Mouse (Mus musculus) heart, embryonic 14.5 days (tissue): ENCODE measurements around the gene Plac9a. TPM values are rescaled to one million over a fixed set of nuclear protein-coding genes. Genes with fewer than 3 reads are reported as not detected.
"Not testable (repeated sequence)": the region's sequence is repeated elsewhere in the genome, so short reads cannot be mapped to it uniquely, and the experiment has no call there.

Source experiments
- ATAC-seq: fragments of 200-750 bp; cut with Nextera tagmentation; 2 replicates; pipeline ENCODE4 v1.8.0; 2017; ENCODE audit warnings: low read depth, moderate TSS enrichment; ENCODE audit not compliant: insufficient number of reproducible peaks, insufficient read depth, low FRiP score
- H3K27ac ChIP-seq, 2 experiments: fragments of 200-500 bp in 1 of 2; fragments of 300-500 bp in 1 of 2; sonication (generic) in 1 of 2; replicated peaks in 1 of 2; 2 replicates each; pipeline ENCODE4 v1.5.1; 2012 to 2014; ENCODE audit warnings: low read depth in 2 of 2, low read length in 2 of 2, control low read depth in 1 of 2, mild to moderate bottlenecking in 1 of 2, mixed read lengths in 1 of 2; ENCODE audit not compliant: control insufficient read depth in 1 of 2, insufficient read depth in 1 of 2
- H3K27me3 ChIP-seq: fragments of 300-500 bp; sonication (generic); 2 replicates; pipeline ENCODE4 v1.6.1; 2014; ENCODE audit warnings: mild to moderate bottlenecking, low read length, control low read depth; ENCODE audit not compliant: control insufficient read depth, insufficient read depth
- H3K36me3 ChIP-seq: fragments of 300-500 bp; sonication (generic); 2 replicates; pipeline ENCODE4 v1.6.1; 2014; ENCODE audit warnings: mild to moderate bottlenecking, control low read depth, low read length, mixed read lengths; ENCODE audit not compliant: control insufficient read depth, insufficient read depth
- H3K4me1 ChIP-seq, 2 experiments: fragments of 200-500 bp in 1 of 2; fragments of 300-500 bp in 1 of 2; sonication (generic) in 1 of 2; 2 replicates each; pipeline ENCODE4 v1.6.1; 2012 to 2014; ENCODE audit warnings: low read length in 2 of 2, control low read depth in 1 of 2, mixed read lengths in 1 of 2; ENCODE audit not compliant: control insufficient read depth in 2 of 2, insufficient read depth in 2 of 2
- H3K4me2 ChIP-seq: fragments of 300-500 bp; sonication (generic); 2 replicates; pipeline ENCODE4 v1.6.1; 2014; ENCODE audit warnings: mild to moderate bottlenecking, low read length
- H3K4me3 ChIP-seq, 2 experiments: fragments of 200-500 bp in 1 of 2; fragments of 300-500 bp in 1 of 2; sonication (generic) in 1 of 2; 2 replicates each; pipeline ENCODE4 v1.5.1; 2012 to 2014; ENCODE audit warnings: low read length in 2 of 2, mild to moderate bottlenecking in 2 of 2, control low read depth in 1 of 2, low read depth in 1 of 2, moderate library complexity in 1 of 2; ENCODE audit not compliant: control insufficient read depth in 1 of 2, insufficient read depth in 1 of 2
- H3K9ac ChIP-seq: fragments of 300-500 bp; sonication (generic); 2 replicates; pipeline ENCODE4 v1.6.1; 2014; ENCODE audit warnings: mild to moderate bottlenecking, low read length
- H3K9me3 ChIP-seq: fragments of 300-500 bp; sonication (generic); 2 replicates; pipeline ENCODE4 v1.6.1; 2016; ENCODE audit warnings: low read length, control low read depth; ENCODE audit not compliant: control insufficient read depth
- whole genome bisulfite sequencing: fragments of 180-500 bp; shearing (Covaris S2); extraction: QIAGEN DNeasy Blood & Tissue Kit; methylation state at CpG from one replicate; pipeline ENCODE4 v1.1.7; 2014; 5-methylcytosine and 5-hydroxymethylcytosine counted together
- polyA plus RNA-seq: library from polyadenylated mRNA; unstranded; fragments of >200 nt; fragmentation: Nextera tagmentation; extraction: Ambion mirVana; gene quantifications from 2 replicates; pipeline ENCODE4 v1.2.1, GENCODE M21; 2014

Plac9a gene
- polyA plus RNA-seq, 1 experiment from 2014 or later, result not detected

GRCm38 (mm10) chr14:25907272-25907671, 4.4 kb upstream of the Plac9a start:
- not testable (repeated sequence) for H3K9me3 ChIP-seq, H3K4me1 ChIP-seq, H3K27ac ChIP-seq, H3K4me3 ChIP-seq, H3K9ac ChIP-seq, ATAC-seq, H3K36me3 ChIP-seq, H3K27me3 ChIP-seq, H3K4me2 ChIP-seq
- no CpG with 5 or more reads among the region's 9 CpGs for WGBS

GRCm38 (mm10) chr14:25905243-25905642, 2.3 kb upstream of the Plac9a start:
- H3K9ac ChIP-seq, H3K9me3 ChIP-seq, H3K27me3 ChIP-seq, H3K4me2 ChIP-seq, H3K36me3 ChIP-seq, H3K27ac ChIP-seq, H3K4me3 ChIP-seq, H3K4me1 ChIP-seq, ATAC-seq: not testable (repeated sequence)
- WGBS, result no CpG with 5 or more reads among the region's 5 CpGs

- H3K36me3 ChIP-seq, H3K4me2 ChIP-seq, ATAC-seq, H3K27ac ChIP-seq, H3K4me3 ChIP-seq, H3K4me1 ChIP-seq, H3K27me3 ChIP-seq, H3K9ac ChIP-seq, H3K9me3 ChIP-seq: not testable (repeated sequence)
- WGBS, result no CpG with 5 or more reads among the region's 7 CpGs
These were observed 7.2 kb downstream of the Plac9a start for GRCm38 (mm10) chr14:25895686-25896085.

GRCm38 (mm10) chr14:25894566-25894965, 8.3 kb downstream of the Plac9a start:
- not testable (repeated sequence) for H3K27ac ChIP-seq, H3K36me3 ChIP-seq, H3K4me3 ChIP-seq, H3K4me1 ChIP-seq, ATAC-seq, H3K9ac ChIP-seq, H3K9me3 ChIP-seq, H3K27me3 ChIP-seq, H3K4me2 ChIP-seq
- no CpG with 5 or more reads among the region's 3 CpGs for WGBS

- no CpG with 5 or more reads among the region's 12 CpGs for WGBS
- H3K27me3 ChIP-seq, H3K4me2 ChIP-seq, H3K9me3 ChIP-seq, ATAC-seq, H3K4me1 ChIP-seq, H3K36me3 ChIP-seq, H3K9ac ChIP-seq, H3K27ac ChIP-seq, H3K4me3 ChIP-seq: not testable (repeated sequence)
These were observed 17.0 kb downstream of the Plac9a start for GRCm38 (mm10) chr14:25885886-25886285.

GRCm38 (mm10) chr14:25881769-25882168, 21.1 kb downstream of the Plac9a start:
- no CpG with 5 or more reads among the region's 9 CpGs for WGBS
- H3K36me3 ChIP-seq, H3K9ac ChIP-seq, H3K4me2 ChIP-seq, H3K9me3 ChIP-seq, H3K4me3 ChIP-seq, H3K27ac ChIP-seq, ATAC-seq, H3K4me1 ChIP-seq, H3K27me3 ChIP-seq: not testable (repeated sequence)

GRCm38 (mm10) chr14:25876640-25877039, 26.3 kb downstream of the Plac9a start:
- H3K4me2 ChIP-seq, H3K9me3 ChIP-seq, H3K9ac ChIP-seq, H3K4me3 ChIP-seq, H3K27ac ChIP-seq, H3K27me3 ChIP-seq, ATAC-seq: not testable (repeated sequence)
- WGBS, result no CpG with 5 or more reads among the region's 7 CpGs
- Histone ChIP-seq H3K4me1 (peaks cover 18 to 21% of the 10 kb centered on the region in 2 experiments), H3K36me3 (peaks cover 14% of the 10 kb centered on the region; the same call in 1 of the 2 replicates)
